Comparison of ENCODE assay signal across 25 mouse cellular contexts in genomic region chr6:146396253-146396652, GRCm38 (mm10).
"Had no signal": no experiment of that assay in that cellular context is flagged by ENCODE, and none has a peak within 500 bp of the region (broad histone marks: within the 10 kb centered on the region; RNA-seq: fewer than 3 reads in every experiment).

No protein-coding gene starts in this region.

- H3K36me3 ChIP-seq: hindbrain, embryonic 12.5 days; intestine, embryonic 15.5 days; limb, embryonic 15.5 days; liver, embryonic 12.5 days had no signal

- H3K9me3 ChIP-seq: heart, embryonic 15.5 days; hindbrain, embryonic 12.5 days; intestine, embryonic 15.5 days; limb, embryonic 15.5 days; liver, embryonic 12.5 days had no signal

- H3K27me3 ChIP-seq: heart, embryonic 13.5 days; heart, embryonic 15.5 days; hindbrain, embryonic 12.5 days; intestine, embryonic 15.5 days; limb, embryonic 15.5 days; liver, embryonic 12.5 days had no signal

- H3K4me1 ChIP-seq: heart, embryonic 13.5 days; heart, embryonic 15.5 days; hindbrain, embryonic 12.5 days; intestine, embryonic 15.5 days; liver, embryonic 12.5 days had no signal

- DNase-seq: gastrocnemius, postnatal 14 days; gastrocnemius, postnatal 36 days; heart, adult 2 months; heart, postnatal 14 days; heart, postnatal 36 days; kidney, adult 18-20 months; kidney, adult 8-10 months; kidney, postnatal 10 days; kidney, postnatal 25 days; kidney, postnatal 4 days; left cerebral cortex, postnatal 4 days had no signal

- H3K4me3 ChIP-seq: heart, adult 2 months; heart, embryonic 13.5 days; heart, embryonic 15.5 days; hindbrain, embryonic 12.5 days; intestine, embryonic 15.5 days; layer of hippocampus, adult 2 months; left cerebral cortex, adult 2 months; limb, embryonic 15.5 days; liver, embryonic 12.5 days had no signal

- H3K9ac ChIP-seq: heart, embryonic 13.5 days; heart, embryonic 15.5 days; hindbrain, embryonic 12.5 days; hindbrain, embryonic 14.5 days; intestine, embryonic 15.5 days; limb, embryonic 15.5 days; liver, embryonic 12.5 days; liver, embryonic 14.5 days had no signal

- H3K27ac ChIP-seq: heart, adult 2 months; heart, embryonic 13.5 days; heart, embryonic 15.5 days; hindbrain, embryonic 12.5 days; hindbrain, embryonic 14.5 days; intestine, embryonic 15.5 days; layer of hippocampus, adult 2 months; left cerebral cortex, adult 2 months; limb, embryonic 15.5 days; liver, embryonic 12.5 days; liver, embryonic 14.5 days had no signal

- ATAC-seq: hindbrain, embryonic 16.5 days; inflammation-experienced regulatory T-cells, adult 6 months; intestine, embryonic 15.5 days; intestine, postnatal 0 days; liver, embryonic 12.5 days had no signal

- H3K4me2 ChIP-seq: heart, embryonic 11.5 days; heart, embryonic 13.5 days; heart, embryonic 15.5 days; hindbrain, embryonic 12.5 days; hindbrain, embryonic 14.5 days; intestine, embryonic 15.5 days; limb, embryonic 15.5 days; liver, embryonic 12.5 days had no signal
